Mouse (Mus musculus) G1E (cell line): Measurements from ENCODE around the gene Tbx10. TPM values are rescaled to one million over a fixed set of nuclear protein-coding genes. Genes with fewer than 3 reads are reported as not detected.
"Not testable (repeated sequence)": the region's sequence is repeated elsewhere in the genome, so short reads cannot be mapped to it uniquely, and the experiment has no call there.

Source experiments
- ATAC-seq: 2 replicates; pipeline ENCODE4 v1.8.0; 2016; ENCODE audit warnings: mild to moderate bottlenecking; ENCODE audit not compliant: insufficient number of reproducible peaks, poor library complexity, low FRiP score, severe bottlenecking; ENCODE audit errors: extremely low read depth
- DNase-seq: peaks from one replicate; pipeline ENCODE4 v3.0.0; 2012; ENCODE audit warnings: low spot score
- H3K27me3 ChIP-seq: 2 replicates; pipeline ENCODE4 v1.6.1; 2012; ENCODE audit warnings: mild to moderate bottlenecking, low read length, inconsistent platforms; ENCODE audit not compliant: insufficient read depth
- H3K36me3 ChIP-seq: replicated peaks from 2 replicates; pipeline ENCODE3; 2012; ENCODE audit warnings: mild to moderate bottlenecking, inconsistent platforms
- H3K4me1 ChIP-seq: 2 replicates; pipeline ENCODE4 v1.6.1; 2012; ENCODE audit warnings: low read depth, low read length, inconsistent platforms, mixed read lengths; ENCODE audit not compliant: insufficient read depth
- H3K4me3 ChIP-seq: 2 replicates; pipeline ENCODE4 v1.5.1; 2012; ENCODE audit warnings: low read depth, mild to moderate bottlenecking, inconsistent platforms, low read length, moderate library complexity, mixed read lengths
- H3K9me3 ChIP-seq: replicated peaks from 2 replicates; pipeline ENCODE4 v1.6.1; 2012; ENCODE audit warnings: inconsistent platforms
- CTCF ChIP-seq: IDR thresholded peaks from 2 replicates; pipeline ENCODE4 v1.5.1; 2012; ENCODE audit warnings: low read depth, low read length, inconsistent platforms, mixed read lengths
- GATA1 ChIP-seq: IDR thresholded peaks from 2 replicates; pipeline ENCODE4 v1.6.1; 2012; ENCODE audit warnings: borderline replicate concordance, low read length, inconsistent platforms, mixed read lengths
- GATA2 ChIP-seq: IDR thresholded peaks from 2 replicates; pipeline ENCODE4 v1.6.1; 2012; ENCODE audit warnings: low read depth, low read length, inconsistent platforms, borderline replicate concordance
- POLR2AphosphoS5 ChIP-seq: IDR thresholded peaks from 2 replicates; pipeline ENCODE4 v1.6.1; 2012; ENCODE audit warnings: low read depth, low read length, inconsistent platforms; ENCODE audit not compliant: insufficient replicate concordance
- TAL1 ChIP-seq: conservative IDR thresholded peaks from 2 replicates; pipeline ENCODE4 v1.6.1; 2012; ENCODE audit warnings: low read depth, low read length, inconsistent platforms, mixed read lengths
- polyA plus RNA-seq: library from polyadenylated mRNA; stranded (reverse); fragments of >175 nt; gene quantifications from 2 replicates; pipeline ENCODE4 v1.2.3, GENCODE M21; 2012
- total RNA-seq, 2 experiments: library from RNA; stranded (forward) in 1 of 2; stranded (reverse) in 1 of 2; fragments of 200-1000 nt in 1 of 2; fragments of >200 nt in 1 of 2; fragmentation: Nextera tagmentation in 1 of 2; gene quantifications; 2 replicates each; pipeline ENCODE4 v1.2.3; 2014 to 2017

Tbx10 gene
- total and polyA plus RNA-seq, 3 experiments = not detected

GRCm38 (mm10) chr19:4032668-4033067 lies 40.1 kb downstream of the Tbx10 start:
- Histone ChIP-seq H3K4me1 (peaks cover 10% of the 10 kb centered on the region; the same call in 1 of the 2 replicates), H3K4me3 (no peak overlapping the region), H3K36me3 (peaks cover 12% of the 10 kb centered on the region), H3K27me3 (no peaks in the 10 kb centered on the region), H3K9me3 (no peaks in the 10 kb centered on the region)
- DNase-seq (no peak), ATAC-seq (no peak)
- TF ChIP-seq CTCF (no peak), GATA2 (no peak), GATA1 (no peak), TAL1 (no peak), POLR2AphosphoS5 (no peak)

- H3K27me3 ChIP-seq = no peaks in the 10 kb centered on the region
- TF ChIP-seq GATA2 = no peak
- TF ChIP-seq POLR2AphosphoS5 = no peak
- TF ChIP-seq GATA1 = no peak
- peaks cover 10% of the 10 kb centered on the region; the same call in 1 of the 2 replicates for H3K4me1 ChIP-seq
- DNase-seq (no peak), ATAC-seq (no peak)
- no peak overlapping the region for H3K4me3 ChIP-seq
- H3K36me3 ChIP-seq = peaks cover 12% of the 10 kb centered on the region
- H3K9me3 ChIP-seq = no peaks in the 10 kb centered on the region
These were observed 40.7 kb downstream of the Tbx10 start for GRCm38 (mm10) chr19:4033298-4033697.

GRCm38 (mm10) chr19:4033742-4034141 lies 41.2 kb downstream of the Tbx10 start:
- TF ChIP-seq CTCF (no peak), GATA2 (no peak)
- ATAC-seq (no peak), DNase-seq (no peak)
- Histone ChIP-seq H3K4me3 (no peak overlapping the region), H3K9me3 (no peaks in the 10 kb centered on the region), H3K27me3 (no peaks in the 10 kb centered on the region), H3K36me3 (peaks cover 12% of the 10 kb centered on the region), H3K4me1 (peaks cover 10% of the 10 kb centered on the region; the same call in 1 of the 2 replicates)

- peaks cover 12% of the 10 kb centered on the region for H3K36me3 ChIP-seq
- H3K27me3 ChIP-seq = no peaks in the 10 kb centered on the region
- TF ChIP-seq CTCF = no peak
- H3K9me3 ChIP-seq = no peaks in the 10 kb centered on the region
- no peak overlapping the region; the same call in 1 of the 2 replicates for H3K4me3 ChIP-seq
- H3K4me1 ChIP-seq = peaks cover 10% of the 10 kb centered on the region; the same call in 1 of the 2 replicates
- DNase-seq (no peak), ATAC-seq (no peak)
These were observed 43.9 kb downstream of the Tbx10 start for GRCm38 (mm10) chr19:4036327-4037045.

GRCm38 (mm10) chr19:4037154-4037787 lies 44.7 kb downstream of the Tbx10 start:
- peak overlapping the region; percentile 76 for H3K4me3 ChIP-seq
- peaks cover 12% of the 10 kb centered on the region for H3K36me3 ChIP-seq
- not testable (repeated sequence) for DNase-seq, ATAC-seq, H3K9me3 ChIP-seq, H3K27me3 ChIP-seq
- H3K4me1 ChIP-seq = peaks cover 10% of the 10 kb centered on the region; the same call in 1 of the 2 replicates

GRCm38 (mm10) chr19:4037788-4038232 lies 45.3 kb downstream of the Tbx10 start, which contains the start of gene Gstp1:
Gene Gstp1, minus strand, starts transcription at chr19:4037985.
- DNase-seq (peak; percentile 49), ATAC-seq (peak; percentile 22; the same call in 1 of the 2 replicates)
- peaks cover 5% of the 10 kb centered on the region; the same call in 1 of the 2 replicates for H3K27me3 ChIP-seq
- H3K9me3 ChIP-seq = peaks cover 6% of the 10 kb centered on the region
- TF ChIP-seq POLR2AphosphoS5 = no peak
- peak within 1 kb of the TSS; percentile 76 for H3K4me3 ChIP-seq
- H3K36me3 ChIP-seq = peaks cover 12% of the 10 kb centered on the region
- peaks cover 10% of the 10 kb centered on the region; the same call in 1 of the 2 replicates for H3K4me1 ChIP-seq

GRCm38 (mm10) chr19:4040941-4041340 lies 48.4 kb downstream of the Tbx10 start:
- not testable (repeated sequence) for H3K27me3 ChIP-seq, ATAC-seq, DNase-seq, H3K36me3 ChIP-seq, H3K4me3 ChIP-seq
- Histone ChIP-seq H3K9me3 (peaks cover 29% of the 10 kb centered on the region), H3K4me1 (peaks cover 21% of the 10 kb centered on the region)

GRCm38 (mm10) chr19:4041500-4041899 lies 48.9 kb downstream of the Tbx10 start:
- not testable (repeated sequence) for H3K36me3 ChIP-seq, ATAC-seq
- peaks cover 17% of the 10 kb centered on the region for H3K4me1 ChIP-seq

More at GRCm38 (mm10) chr19:4041500-4041899, 48.9 kb downstream of the Tbx10 start:
- not testable (repeated sequence) for H3K27me3 ChIP-seq, DNase-seq, H3K4me3 ChIP-seq
- H3K9me3 ChIP-seq = peaks cover 33% of the 10 kb centered on the region
